Mouse (Mus musculus): Measurements from ENCODE around the gene Gper1. TPM values are rescaled to one million over a fixed set of nuclear protein-coding genes. Genes with fewer than 3 reads are reported as not detected.

Gene Gper1
- total and polyA plus RNA-seq, 3 experiments: 0.07 to 0.15 TPM; not detected in 1

- TF ChIP-seq HCFC1 (IDR thresholded peaks at IDR 0.05; ENCODE audit: low read depth, low read length) (no peak), TAL1 (IDR thresholded peaks at IDR 0.05; ENCODE audit: low read length) (no peak)
Measured at GRCm38 (mm10) chr5:139405478-139405877, 17.5 kb upstream of the Gper1 start (continued).

DNA sequence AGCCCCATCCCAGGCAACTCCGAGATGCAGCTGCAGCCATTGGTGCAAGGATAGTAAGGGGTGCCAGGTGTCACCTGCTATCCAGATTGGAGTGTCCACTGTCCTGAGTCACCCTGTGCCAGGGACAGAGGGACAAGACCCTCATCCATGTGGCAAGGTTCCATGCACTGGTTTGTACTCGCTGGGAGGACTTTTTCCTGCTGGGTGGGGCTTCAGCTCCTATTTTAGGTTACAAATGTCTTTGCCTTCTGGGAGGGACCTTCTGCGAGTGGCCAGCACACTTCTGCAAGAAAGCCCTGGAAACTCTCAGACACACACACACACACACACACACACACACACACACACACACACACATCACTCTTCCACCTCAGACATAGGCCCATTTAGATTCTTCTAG is 17.0 kb upstream of the Gper1 start:
- Histone ChIP-seq H3K9me3 (replicated peaks; ENCODE audit: insufficient read depth, low read length) (no peaks in the 10 kb centered on the region), H3K4me1 (ENCODE audit: control insufficient read depth in 1 of 2, insufficient read depth in 2 of 2, low read length in 2 of 2) (peaks cover 0 to 3% of the 10 kb centered on the region in 2 experiments; a peak in 1 of 4 replicates), H3K36me3 (ENCODE audit: control insufficient read depth in 1 of 2, insufficient read depth in 2 of 2, low read length in 2 of 2) (no peaks in the 10 kb centered on the region), H3K4me3 (ENCODE audit: control insufficient read depth in 1 of 2, insufficient read depth in 1 of 2, low read depth in 2 of 2, low read length in 2 of 2) (no peak overlapping the region), H3K9ac (ENCODE audit: control insufficient read depth, low read depth, low read length, poor library complexity, severe bottlenecking) (no peak overlapping the region), H3K27ac (ENCODE audit: control insufficient read depth, low read depth, low read length) (no peak overlapping the region), H3K27me3 (ENCODE audit: control insufficient read depth in 1 of 2, insufficient read depth in 2 of 2, low read length in 2 of 2) (no peaks in the 10 kb centered on the region), H3K79me2 (ENCODE audit: control insufficient read depth, insufficient read depth, low read length, poor library complexity) (no peaks in the 10 kb centered on the region)
- DNase-seq (ENCODE audit: low read depth, low spot score): no peak
- TF ChIP-seq ETS1 (IDR thresholded peaks at IDR 0.05; ENCODE audit: low read depth, low read length) (no peak), JUND (IDR thresholded peaks at IDR 0.05; ENCODE audit: low read depth, low read length) (no peak), E2F4 (IDR thresholded peaks at IDR 0.05; ENCODE audit: borderline replicate concordance, low read depth, low read length) (no peak), NELFE (IDR thresholded peaks at IDR 0.05; ENCODE audit: low read depth, low read length) (no peak), BHLHE40 (IDR thresholded peaks at IDR 0.05; ENCODE audit: borderline replicate concordance, low read depth, low read length) (no peak), TBP (IDR thresholded peaks at IDR 0.05; ENCODE audit: low read depth, low read length) (no peak), GATA1 (IDR thresholded peaks at IDR 0.05; ENCODE audit: low read depth, low read length) (no peak), SIN3A (IDR thresholded peaks at IDR 0.05; ENCODE audit: low read length) (no peak), POLR2A (IDR thresholded peaks at IDR 0.05; ENCODE audit: control insufficient read depth in 1 of 2, insufficient read depth in 1 of 2, low read depth in 1 of 2, low read length in 2 of 2, poor library complexity in 1 of 2) (no peak)

DNA sequence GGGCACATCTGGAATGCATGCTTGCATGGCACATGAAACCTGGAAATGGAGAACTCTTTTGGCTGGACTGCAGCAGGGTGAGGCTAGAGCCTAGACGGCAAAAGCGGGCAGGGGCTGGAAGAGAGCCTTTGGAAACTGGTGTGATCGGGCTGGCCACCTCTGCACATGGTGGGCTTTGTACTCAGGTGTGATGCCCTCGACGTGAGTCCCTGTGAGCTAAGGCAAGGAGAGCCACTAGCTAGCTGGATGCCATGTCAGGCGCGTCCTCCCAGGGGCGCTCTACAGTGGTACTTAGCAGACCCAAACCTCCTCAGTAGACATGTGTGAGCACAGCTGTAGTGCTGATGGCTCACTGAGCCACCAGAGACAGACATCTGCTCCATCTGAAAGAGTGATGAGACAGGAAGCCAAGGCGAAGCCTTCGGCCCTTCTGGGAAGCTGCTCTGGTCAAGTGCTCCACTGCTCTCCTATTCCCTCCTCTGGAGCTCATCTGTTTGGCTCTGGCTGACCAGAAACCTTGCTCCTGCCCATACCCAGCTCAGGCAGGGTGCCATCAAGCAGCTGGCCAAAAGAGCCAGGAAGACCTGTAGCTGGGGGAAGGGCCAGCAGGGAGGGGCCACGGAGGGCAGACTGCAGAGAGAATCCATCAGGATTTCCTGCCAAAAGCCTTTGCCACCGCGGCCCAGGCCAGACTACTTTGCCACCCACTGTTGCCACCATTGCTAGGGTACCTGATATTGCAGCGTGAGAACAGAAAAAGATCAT is 15.6 kb upstream of the Gper1 start:
- TF ChIP-seq HCFC1 (IDR thresholded peaks at IDR 0.05; ENCODE audit: low read depth, low read length): no peak
- TF ChIP-seq NRF1 (IDR thresholded peaks at IDR 0.05; ENCODE audit: insufficient read depth, low read depth, low read length, poor library complexity, severe bottlenecking): no peak
- TF ChIP-seq NELFE (IDR thresholded peaks at IDR 0.05; ENCODE audit: low read depth, low read length): no peak
- no peak for TF ChIP-seq ZKSCAN1 (IDR thresholded peaks at IDR 0.05; ENCODE audit: low read depth, low read length)
- no peak for TF ChIP-seq TAL1 (IDR thresholded peaks at IDR 0.05; ENCODE audit: low read length)
- no peak for TF ChIP-seq UBTF (IDR thresholded peaks at IDR 0.05; ENCODE audit: borderline replicate concordance, insufficient read depth, low read depth, low read length)

More for the DNA sequence above, 15.6 kb upstream of the Gper1 start:
- Histone ChIP-seq H3K36me3 (ENCODE audit: control insufficient read depth in 1 of 2, insufficient read depth in 2 of 2, low read length in 2 of 2) (no peaks in the 10 kb centered on the region), H3K4me1 (ENCODE audit: control insufficient read depth in 1 of 2, insufficient read depth in 2 of 2, low read length in 2 of 2) (peaks cover 0 to 3% of the 10 kb centered on the region in 2 experiments; a peak in 1 of 4 replicates), H3K27ac (ENCODE audit: control insufficient read depth, low read depth, low read length) (no peak overlapping the region), H3K27me3 (ENCODE audit: control insufficient read depth in 1 of 2, insufficient read depth in 2 of 2, low read length in 2 of 2) (no peaks in the 10 kb centered on the region), H3K9me3 (replicated peaks; ENCODE audit: insufficient read depth, low read length) (no peaks in the 10 kb centered on the region), H3K9ac (ENCODE audit: control insufficient read depth, low read depth, low read length, poor library complexity, severe bottlenecking) (no peak overlapping the region), H3K79me2 (ENCODE audit: control insufficient read depth, insufficient read depth, low read length, poor library complexity) (no peaks in the 10 kb centered on the region), H3K4me3 (ENCODE audit: control insufficient read depth in 1 of 2, insufficient read depth in 1 of 2, low read depth in 2 of 2, low read length in 2 of 2) (no peak overlapping the region)
- no peak for DNase-seq (ENCODE audit: low read depth, low spot score)
